Mouse (Mus musculus): ENCODE measurements around the gene Xpo6.

DNA sequence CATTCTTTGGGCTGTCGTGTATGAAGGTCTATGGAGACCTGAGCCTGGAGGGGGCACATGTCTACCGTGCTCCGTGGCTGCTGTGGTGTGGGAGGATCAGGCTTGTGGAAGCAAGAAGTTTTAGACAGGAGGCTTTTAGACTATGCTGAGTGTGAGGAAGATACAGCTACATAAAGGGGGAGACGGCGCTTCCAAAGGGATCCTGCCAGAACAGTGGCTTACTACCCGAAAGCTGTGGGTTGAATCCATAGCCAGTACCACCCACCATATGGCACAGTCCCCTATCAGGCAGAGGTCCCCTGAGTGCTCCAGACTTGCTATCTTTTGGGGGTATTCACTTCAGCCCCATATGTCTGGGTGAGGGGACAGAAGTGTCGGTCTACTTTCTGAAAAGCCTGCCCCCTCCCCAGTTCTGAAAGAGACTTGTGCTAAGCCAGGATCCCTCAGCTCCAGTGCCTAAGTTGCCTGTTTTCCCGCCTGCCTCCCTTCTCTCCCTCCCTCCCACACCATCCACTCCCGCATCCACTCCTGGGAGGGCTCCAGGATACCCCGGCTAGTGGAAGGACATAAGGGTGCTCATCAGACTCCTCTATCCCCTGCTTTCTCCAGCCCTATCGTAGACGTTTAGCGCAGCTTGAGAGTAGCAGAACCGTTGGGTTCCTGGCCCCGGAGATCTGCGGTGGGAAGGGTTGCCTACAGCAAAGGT lies 119.2 kb downstream of the Xpo6 start:
- TF ChIP-seq CTCF (IDR thresholded peaks at IDR 0.05; ENCODE audit: borderline replicate concordance, extremely low read depth, insufficient read depth, insufficient read length) (no peak), POLR2A (IDR thresholded peaks at IDR 0.05; ENCODE audit: borderline replicate concordance, extremely low read depth, insufficient read depth, insufficient read length, poor library complexity, severe bottlenecking) (no peak)
